Mouse (Mus musculus): ENCODE results near the gene Cadm1.

- TF ChIP-seq POLR2A (IDR thresholded peaks at IDR 0.05; ENCODE audit: insufficient read length, low read depth) (no peak), TCF3 (IDR thresholded peaks at IDR 0.05; ENCODE audit: insufficient read length, low read depth) (no peak)
Observed at GRCm38 (mm10) chr9:47825668-47826067, 295.7 kb downstream of the Cadm1 start.
